Mouse (Mus musculus): ENCODE measurements around the gene 4930404N11Rik.
A peak's percentile ranks its signal among the peaks of the same experiment; 100 is the strongest.

Gene 4930404N11Rik

GRCm38 (mm10) chr10:81327959-81328358 lies 37.7 kb downstream of the 4930404N11Rik start:
- peak; percentile 36 to 60 for DNase-seq

GRCm38 (mm10) chr10:81326858-81327257 lies 38.8 kb downstream of the 4930404N11Rik start:
- DNase-seq = peak; percentile 55 to 71

GRCm38 (mm10) chr10:81325781-81326180 lies 39.8 kb downstream of the 4930404N11Rik start:
- DNase-seq = no peak

GRCm38 (mm10) chr10:81325176-81325575 lies 40.4 kb downstream of the 4930404N11Rik start:
- DNase-seq = no peak

- DNase-seq = no peak
Measured at GRCm38 (mm10) chr10:81323791-81324530, 41.7 kb downstream of the 4930404N11Rik start.

- no peak for DNase-seq
Measured at GRCm38 (mm10) chr10:81323141-81323775, 42.4 kb downstream of the 4930404N11Rik start.

DNA sequence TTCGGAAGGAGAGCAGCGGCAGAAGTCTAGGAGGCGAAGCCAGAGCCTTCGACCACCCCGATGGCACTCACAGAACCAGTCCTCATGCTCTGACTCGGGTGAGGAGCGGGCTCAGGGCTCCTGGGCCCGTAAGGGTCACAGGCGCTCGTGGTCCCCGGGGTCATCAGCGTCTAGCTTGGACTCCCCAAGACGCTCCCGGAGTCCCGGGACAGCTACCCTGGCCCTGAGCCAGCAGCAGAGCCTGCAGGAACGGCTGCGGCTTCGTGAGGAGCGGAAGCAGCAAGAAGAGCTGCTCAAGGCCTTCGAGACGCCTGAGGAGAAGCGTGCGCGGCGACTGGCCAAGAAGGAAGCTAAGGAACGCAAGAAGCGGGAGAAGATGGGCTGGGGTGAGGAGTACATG lies 43.2 kb downstream of the 4930404N11Rik start:
- DNase-seq = no peak

DNA sequence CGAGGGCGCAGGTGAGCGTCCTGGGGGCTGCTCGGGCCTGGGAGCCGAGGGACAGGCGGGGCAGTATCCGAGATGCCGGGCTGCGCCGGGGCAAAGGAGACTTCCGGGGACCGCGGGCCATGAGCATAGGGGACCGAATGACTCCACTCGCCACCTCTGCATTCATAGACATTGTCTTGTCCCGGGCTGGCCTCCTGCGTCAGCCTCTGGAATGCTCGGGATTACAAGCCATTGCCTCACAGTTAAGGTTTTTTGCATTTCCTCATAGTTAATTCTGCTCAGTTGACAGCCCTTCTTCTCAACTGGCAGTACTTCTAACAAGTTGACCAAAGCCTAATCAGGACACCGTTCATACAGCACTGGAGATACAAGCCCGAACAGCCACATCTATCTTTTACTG lies 44.2 kb downstream of the 4930404N11Rik start:
- DNase-seq = no peak

DNA sequence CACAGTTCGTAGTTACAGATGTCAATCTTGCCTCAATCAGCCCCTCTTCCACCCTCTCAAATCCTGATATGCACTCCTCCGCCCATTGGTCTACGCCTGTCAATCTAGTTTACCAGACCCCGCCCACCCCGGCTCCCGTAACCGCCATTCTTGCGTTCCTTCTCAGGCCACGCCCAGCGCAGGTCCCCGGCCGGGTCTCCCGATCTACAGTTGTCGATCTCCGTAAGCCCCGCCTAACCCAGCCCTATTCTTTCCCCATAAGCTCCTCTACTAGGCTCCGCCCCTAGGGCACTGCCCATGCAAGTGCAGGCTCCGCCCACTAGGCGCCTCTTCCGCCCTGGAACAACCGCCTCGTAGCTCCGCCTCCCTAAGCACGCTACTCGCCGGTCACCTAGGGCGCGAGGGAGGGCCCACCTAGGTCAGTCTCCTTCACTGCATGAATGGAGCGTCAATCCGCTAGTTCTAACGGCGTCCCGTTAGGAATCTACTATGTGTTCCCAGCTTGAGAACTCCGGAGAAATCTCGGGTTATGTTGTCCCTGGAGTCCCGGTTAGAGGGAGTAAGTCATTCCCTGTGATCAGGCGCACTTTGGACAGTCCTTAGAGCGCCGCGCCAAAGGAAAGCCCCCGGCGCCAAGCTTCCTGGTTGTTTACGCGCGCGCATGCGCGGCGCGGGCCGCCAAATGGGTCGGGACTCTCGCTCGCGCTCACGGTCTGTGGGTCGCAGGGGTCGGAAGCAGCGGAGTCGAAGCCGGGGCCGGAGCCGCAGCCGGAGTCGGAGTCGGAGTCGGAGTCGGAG lies 44.9 kb downstream of the 4930404N11Rik start, which contains the start of gene Cactin:
Gene Cactin (plus strand): TSS at position 554 of the 798 bp plus-strand sequence.
- peak; percentile 99 to 100 for DNase-seq

- DNase-seq = peak; percentile 98 to 99
Measured at GRCm38 (mm10) chr10:81319741-81320549, 45.7 kb downstream of the 4930404N11Rik start.

- peak; percentile 51 to 59 for DNase-seq
Measured at GRCm38 (mm10) chr10:81319330-81319699, 46.3 kb downstream of the 4930404N11Rik start.

DNA sequence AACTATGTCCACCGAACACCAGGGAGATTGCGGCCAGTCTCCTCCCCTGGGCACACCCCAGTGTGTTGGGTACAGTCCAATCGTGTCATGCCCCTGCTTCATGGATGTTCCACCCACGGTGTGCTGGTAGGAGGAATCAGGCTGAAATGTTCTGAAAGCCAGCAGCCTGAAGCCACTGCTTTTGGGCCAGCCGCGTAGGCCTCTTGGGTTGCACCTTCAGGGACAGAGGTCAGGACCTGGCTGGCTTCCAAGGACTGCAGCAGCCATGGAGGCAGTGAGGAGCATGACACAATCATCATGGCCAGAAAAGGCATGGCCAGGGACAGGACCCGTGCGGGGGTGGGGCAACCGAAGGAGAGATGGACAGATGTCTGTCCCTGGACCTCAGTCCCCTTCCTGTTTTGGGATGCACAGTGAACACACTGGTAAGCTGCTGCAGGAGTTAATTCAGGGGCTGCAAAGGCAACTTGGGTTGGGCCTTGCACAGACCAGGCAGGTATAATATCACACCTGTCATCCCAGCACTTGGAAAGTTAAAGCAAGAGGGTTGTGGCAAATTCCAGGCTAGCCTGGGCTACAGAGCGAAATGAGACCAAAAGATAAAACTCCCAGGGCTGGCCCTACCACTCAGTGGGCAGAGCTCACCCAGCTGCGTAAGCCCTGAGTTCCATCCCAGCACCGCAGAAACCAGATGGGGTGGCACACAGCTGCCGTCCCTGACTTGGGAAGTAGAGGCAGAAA lies 46.9 kb downstream of the 4930404N11Rik start:
- peak; percentile 44 to 50 for DNase-seq

- DNase-seq = peak; percentile 82 to 88
Measured at GRCm38 (mm10) chr10:81317273-81317672, 48.3 kb downstream of the 4930404N11Rik start.

DNA sequence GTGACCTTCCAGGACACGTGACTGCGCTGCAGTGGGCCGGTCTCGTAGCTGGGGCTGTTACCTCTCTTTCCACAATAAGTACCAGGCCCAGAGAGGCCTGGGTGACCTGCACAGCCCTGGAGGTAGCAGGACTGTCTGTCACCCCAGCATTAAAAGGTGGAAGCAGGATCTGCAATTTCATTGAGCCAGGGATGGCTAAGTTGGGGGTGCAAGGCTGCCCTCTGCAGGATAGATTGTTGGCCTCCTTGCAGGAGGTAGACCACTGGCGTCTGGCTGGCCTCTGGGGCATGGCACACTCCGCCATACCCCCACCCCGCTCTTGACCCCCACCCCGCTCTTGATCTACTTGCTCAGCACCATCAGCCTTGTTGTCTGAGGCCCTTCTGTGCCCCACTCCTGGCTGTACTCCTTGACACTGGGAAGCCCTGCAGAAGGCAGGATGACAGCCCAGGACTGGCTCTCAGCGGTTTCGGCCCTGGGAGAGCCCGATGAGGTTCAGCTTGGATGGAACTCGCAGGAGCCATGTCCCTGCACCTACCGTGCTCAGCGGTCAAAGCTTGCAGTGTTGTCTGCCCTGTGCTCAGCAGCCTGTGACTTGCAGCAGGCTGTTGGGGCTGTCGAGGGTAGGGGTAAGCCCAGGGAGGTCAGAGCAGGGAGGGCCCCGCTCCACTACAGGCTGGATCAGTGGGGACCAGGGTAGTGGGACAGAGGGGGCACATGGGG lies 49.1 kb downstream of the 4930404N11Rik start:
- peak; percentile 72 to 81 for DNase-seq

DNA sequence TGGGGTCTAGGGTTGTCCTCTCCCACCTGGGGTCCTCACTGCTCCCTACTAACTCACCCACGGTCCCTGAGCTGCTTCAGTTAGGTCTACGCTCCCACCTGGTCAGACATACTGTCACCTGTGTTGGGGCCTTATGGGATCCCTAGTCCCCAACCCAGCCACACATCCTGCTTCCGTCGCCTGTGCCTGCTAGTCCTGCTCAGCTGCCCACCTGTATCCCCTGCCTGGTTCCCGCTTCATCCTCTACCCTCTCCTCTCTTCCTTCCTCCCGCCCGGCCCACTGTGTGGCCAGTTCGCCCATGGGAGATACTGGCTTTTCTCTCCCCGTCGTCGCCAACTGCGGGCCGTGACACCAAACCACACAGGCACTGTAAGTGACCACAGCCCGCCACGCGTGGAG lies 50.0 kb downstream of the 4930404N11Rik start:
- DNase-seq = no peak

GRCm38 (mm10) chr10:81314201-81314600 lies 51.4 kb downstream of the 4930404N11Rik start:
- no peak for DNase-seq

DNA sequence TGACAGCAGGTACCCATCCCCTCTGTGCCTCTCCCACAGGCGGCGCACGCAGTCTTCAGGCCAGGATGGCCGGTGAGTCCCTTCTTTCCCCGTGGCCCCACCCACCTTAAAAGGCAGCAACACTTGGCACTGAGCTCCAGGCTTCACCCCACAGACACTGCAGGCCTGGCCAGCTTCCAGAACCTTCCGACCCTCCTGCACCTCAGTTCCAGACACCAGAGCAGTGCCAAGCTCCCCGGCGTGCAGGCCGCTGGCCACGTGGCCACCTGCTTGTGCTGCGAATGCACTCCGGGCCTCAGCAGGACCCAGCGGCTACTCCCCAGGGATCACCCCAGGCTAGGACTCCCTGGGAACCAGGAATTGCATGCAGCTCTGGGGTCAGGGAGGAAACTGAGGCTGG lies 52.0 kb downstream of the 4930404N11Rik start:
- no peak for DNase-seq
